Mouse (Mus musculus) right cerebral cortex, postnatal 4 days (tissue): Measurements from ENCODE around the gene Egfr.

Experiments used
- DNase-seq: peaks from one replicate; pipeline ENCODE4 v3.0.0-alpha.2; 2022

Egfr gene

GRCm38 (mm10) chr11:16752007-16752348, at the start of gene Egfr:
TSS of gene Egfr (plus strand) at chr11:16752203.
- peak; percentile 42 for DNase-seq

GRCm38 (mm10) chr11:16703221-16703620, 48.8 kb upstream of the Egfr start:
- no peak for DNase-seq

GRCm38 (mm10) chr11:16735083-16735644, 16.8 kb upstream of the Egfr start:
- DNase-seq: no peak

- no peak for DNase-seq
These were observed 14.7 kb upstream of the Egfr start for GRCm38 (mm10) chr11:16737323-16737722.

GRCm38 (mm10) chr11:16738691-16739090, 13.3 kb upstream of the Egfr start:
- no peak for DNase-seq

- DNase-seq: no peak
These were observed 12.8 kb upstream of the Egfr start for GRCm38 (mm10) chr11:16739155-16739554.

- no peak for DNase-seq
These were observed 11.1 kb upstream of the Egfr start for GRCm38 (mm10) chr11:16740691-16741611.

- DNase-seq: no peak
These were observed 9.8 kb upstream of the Egfr start for GRCm38 (mm10) chr11:16742251-16742650.

- DNase-seq: no peak
These were observed 9.2 kb upstream of the Egfr start for GRCm38 (mm10) chr11:16742821-16743220.

GRCm38 (mm10) chr11:16751457-16751982, 483 bp upstream of the Egfr start:
- no peak for DNase-seq

- peak; percentile 16 for DNase-seq
These were observed 548 bp downstream of the Egfr start for GRCm38 (mm10) chr11:16752349-16753153.

- DNase-seq: peak; percentile 5
These were observed 1.4 kb downstream of the Egfr start for GRCm38 (mm10) chr11:16753154-16754040.

- DNase-seq: no peak
These were observed 7.9 kb downstream of the Egfr start for GRCm38 (mm10) chr11:16759930-16760329.

- no peak for DNase-seq
These were observed 9.2 kb downstream of the Egfr start for GRCm38 (mm10) chr11:16761184-16761583.

- DNase-seq: no peak
These were observed 14.2 kb downstream of the Egfr start for GRCm38 (mm10) chr11:16766038-16766815.

- no peak for DNase-seq
These were observed 16.0 kb downstream of the Egfr start for GRCm38 (mm10) chr11:16767984-16768383.

GRCm38 (mm10) chr11:16769276-16769675, 17.3 kb downstream of the Egfr start:
- DNase-seq: no peak

GRCm38 (mm10) chr11:16769709-16770303, 17.8 kb downstream of the Egfr start:
- DNase-seq: no peak

GRCm38 (mm10) chr11:16770966-16771365, 19.0 kb downstream of the Egfr start:
- no peak for DNase-seq

- DNase-seq: no peak
These were observed 20.7 kb downstream of the Egfr start for GRCm38 (mm10) chr11:16772717-16773116.

GRCm38 (mm10) chr11:16776967-16777366, 25.0 kb downstream of the Egfr start:
- no peak for DNase-seq
